Mouse (Mus musculus): ENCODE data around the gene Gm10135.
"Not testable (repeated sequence)": the region's sequence is repeated elsewhere in the genome, so short reads cannot be mapped to it uniquely, and the experiment has no call there.

Gm10135 gene

GRCm38 (mm10) chr5:72974602-72975001 is at the start of gene Gm10135:
Gene Gm10135, minus strand, starts transcription at chr5:72974702.
- no peak for DNase-seq (ENCODE audit: low read depth, low spot score)

GRCm38 (mm10) chr5:73023801-73024200 is 49.3 kb upstream of the Gm10135 start:
- no peak for DNase-seq (ENCODE audit: low read depth, low spot score)

GRCm38 (mm10) chr5:73014745-73015144 is 40.2 kb upstream of the Gm10135 start:
- no peak for DNase-seq (ENCODE audit: low read depth, low spot score)

GRCm38 (mm10) chr5:73013611-73014287 is 39.2 kb upstream of the Gm10135 start:
- not testable (repeated sequence) for DNase-seq (ENCODE audit: low read depth, low spot score)

GRCm38 (mm10) chr5:73012884-73013610 is 38.5 kb upstream of the Gm10135 start:
- not testable (repeated sequence) for DNase-seq (ENCODE audit: low read depth, low spot score)

- DNase-seq (ENCODE audit: low read depth, low spot score), result not testable (repeated sequence)
Observed at GRCm38 (mm10) chr5:73011806-73012205, 37.3 kb upstream of the Gm10135 start.

- not testable (repeated sequence) for DNase-seq (ENCODE audit: low read depth, low spot score)
Observed at GRCm38 (mm10) chr5:73008230-73008629, 33.7 kb upstream of the Gm10135 start.

- DNase-seq (ENCODE audit: low read depth, low spot score), result no peak
Observed at GRCm38 (mm10) chr5:73007582-73007959, 33.1 kb upstream of the Gm10135 start.

GRCm38 (mm10) chr5:73006784-73007581 is 32.5 kb upstream of the Gm10135 start, which contains the start of gene Slc10a4:
Gene Slc10a4, plus strand, starts transcription at chr5:73006883.
- no peak for DNase-seq (ENCODE audit: low read depth, low spot score)

GRCm38 (mm10) chr5:73004046-73004445 is 29.5 kb upstream of the Gm10135 start:
- DNase-seq (ENCODE audit: low read depth, low spot score), result no peak

- DNase-seq (ENCODE audit: low read depth, low spot score), result not testable (repeated sequence)
Observed at GRCm38 (mm10) chr5:72998546-72998945, 24.0 kb upstream of the Gm10135 start.

- no peak for DNase-seq (ENCODE audit: low read depth, low spot score)
Observed at GRCm38 (mm10) chr5:72995379-72995778, 20.9 kb upstream of the Gm10135 start.

GRCm38 (mm10) chr5:72994928-72995327 is 20.4 kb upstream of the Gm10135 start:
- no peak for DNase-seq (ENCODE audit: low read depth, low spot score)

GRCm38 (mm10) chr5:72994424-72994823 is 19.9 kb upstream of the Gm10135 start:
- no peak for DNase-seq (ENCODE audit: low read depth, low spot score)

GRCm38 (mm10) chr5:72992474-72992873 is 18.0 kb upstream of the Gm10135 start:
- no peak for DNase-seq (ENCODE audit: low read depth, low spot score)

- no peak for DNase-seq (ENCODE audit: low read depth, low spot score)
Observed at GRCm38 (mm10) chr5:72989756-72990155, 15.3 kb upstream of the Gm10135 start.

- no peak for DNase-seq (ENCODE audit: low read depth, low spot score)
Observed at GRCm38 (mm10) chr5:72987786-72988185, 13.3 kb upstream of the Gm10135 start.

GRCm38 (mm10) chr5:72984091-72984490 is 9.6 kb upstream of the Gm10135 start:
- peak; percentile 44 for DNase-seq (ENCODE audit: low read depth, low spot score)

- DNase-seq (ENCODE audit: low read depth, low spot score), result no peak
Observed at GRCm38 (mm10) chr5:72976539-72976938, 2.0 kb upstream of the Gm10135 start.

GRCm38 (mm10) chr5:72975996-72976395 is 1.5 kb upstream of the Gm10135 start:
- DNase-seq (ENCODE audit: low read depth, low spot score), result no peak

- no peak for DNase-seq (ENCODE audit: low read depth, low spot score)
Observed at GRCm38 (mm10) chr5:72972934-72973333, 1.6 kb downstream of the Gm10135 start.

GRCm38 (mm10) chr5:72972435-72972834 is 2.1 kb downstream of the Gm10135 start:
- no peak for DNase-seq (ENCODE audit: low read depth, low spot score)

All from embryo, embryonic 11.5 days (tissue).